Mouse (Mus musculus): ENCODE data around the gene Fam240a. TPM values are rescaled to one million over a fixed set of nuclear protein-coding genes. Genes with fewer than 3 reads are reported as not detected.

The Fam240a gene
- not detected in 2 replicates for polyA plus RNA-seq (2015; fragmentation: Nextera tagmentation; extraction: Ambion mirVana)

DNA sequence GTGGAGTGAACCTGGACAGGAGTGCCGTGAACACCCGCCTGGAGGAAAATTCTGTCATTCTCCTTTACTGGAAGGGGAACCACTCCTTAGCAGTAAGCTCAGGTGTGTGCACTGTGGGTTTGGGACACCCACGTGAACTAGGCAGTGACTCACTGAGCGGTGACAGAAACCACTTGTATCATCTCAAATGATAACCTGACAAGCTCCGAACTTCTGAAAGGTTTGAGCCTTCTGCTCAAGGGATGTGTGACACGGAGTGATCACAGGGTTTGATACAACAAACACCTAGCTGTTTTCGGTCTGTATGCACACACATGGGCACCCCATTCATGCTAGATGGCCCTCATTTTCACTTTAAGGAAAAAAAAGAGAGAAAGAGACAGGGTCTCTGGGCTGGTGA, at the start of gene Fam240a:
Gene Fam240a, minus strand, starts transcription at position 76 of the 400 bp plus-strand sequence.
- no peak within 1 kb of the TSS for H3K27ac ChIP-seq (replicated peaks)
- H3K4me1 ChIP-seq: no peaks in the 10 kb centered on the region
- H3K4me2 ChIP-seq: no peak within 1 kb of the TSS
- no peak within 1 kb of the TSS for H3K4me3 ChIP-seq (replicated peaks)
- H3K9me3 ChIP-seq (replicated peaks): no peaks in the 10 kb centered on the region
- no peaks in the 10 kb centered on the region for H3K27me3 ChIP-seq (replicated peaks)
- H3K36me3 ChIP-seq: no peaks in the 10 kb centered on the region
- WGBS: 95% methylated on average over 7 of the region's 7 CpGs
- H3K9ac ChIP-seq (replicated peaks): no peak within 1 kb of the TSS
- no peak for ATAC-seq (ENCODE audit: low FRiP score)

DNA sequence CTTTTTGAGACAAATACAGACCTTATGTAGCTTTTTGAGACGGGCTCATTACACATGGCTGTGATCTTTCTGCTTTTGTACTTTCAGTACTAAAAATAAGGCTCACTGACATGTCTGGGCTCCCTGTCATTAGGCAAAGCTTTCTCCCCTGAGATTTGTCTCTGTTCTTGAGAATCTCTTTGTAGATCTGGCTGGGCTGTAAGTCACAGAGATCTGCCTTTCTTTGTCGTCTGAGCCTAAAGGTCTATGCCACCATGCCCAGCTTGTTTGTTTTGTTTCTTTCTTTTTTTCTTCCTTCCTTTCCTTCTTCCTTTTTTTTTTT, 49.2 kb upstream of the Fam240a start:
- no peak for ATAC-seq (ENCODE audit: low FRiP score)
- H3K9ac ChIP-seq (replicated peaks): no peak overlapping the region
- H3K4me2 ChIP-seq: no peak overlapping the region
- no peaks in the 10 kb centered on the region for H3K9me3 ChIP-seq (replicated peaks)
- no peak overlapping the region for H3K27ac ChIP-seq (replicated peaks)
- no peaks in the 10 kb centered on the region for H3K36me3 ChIP-seq
- 71% methylated on average over 2 of the region's 2 CpGs for WGBS
- no peaks in the 10 kb centered on the region for H3K4me1 ChIP-seq
- H3K27me3 ChIP-seq (replicated peaks): no peaks in the 10 kb centered on the region
- H3K4me3 ChIP-seq (replicated peaks): no peak overlapping the region

DNA sequence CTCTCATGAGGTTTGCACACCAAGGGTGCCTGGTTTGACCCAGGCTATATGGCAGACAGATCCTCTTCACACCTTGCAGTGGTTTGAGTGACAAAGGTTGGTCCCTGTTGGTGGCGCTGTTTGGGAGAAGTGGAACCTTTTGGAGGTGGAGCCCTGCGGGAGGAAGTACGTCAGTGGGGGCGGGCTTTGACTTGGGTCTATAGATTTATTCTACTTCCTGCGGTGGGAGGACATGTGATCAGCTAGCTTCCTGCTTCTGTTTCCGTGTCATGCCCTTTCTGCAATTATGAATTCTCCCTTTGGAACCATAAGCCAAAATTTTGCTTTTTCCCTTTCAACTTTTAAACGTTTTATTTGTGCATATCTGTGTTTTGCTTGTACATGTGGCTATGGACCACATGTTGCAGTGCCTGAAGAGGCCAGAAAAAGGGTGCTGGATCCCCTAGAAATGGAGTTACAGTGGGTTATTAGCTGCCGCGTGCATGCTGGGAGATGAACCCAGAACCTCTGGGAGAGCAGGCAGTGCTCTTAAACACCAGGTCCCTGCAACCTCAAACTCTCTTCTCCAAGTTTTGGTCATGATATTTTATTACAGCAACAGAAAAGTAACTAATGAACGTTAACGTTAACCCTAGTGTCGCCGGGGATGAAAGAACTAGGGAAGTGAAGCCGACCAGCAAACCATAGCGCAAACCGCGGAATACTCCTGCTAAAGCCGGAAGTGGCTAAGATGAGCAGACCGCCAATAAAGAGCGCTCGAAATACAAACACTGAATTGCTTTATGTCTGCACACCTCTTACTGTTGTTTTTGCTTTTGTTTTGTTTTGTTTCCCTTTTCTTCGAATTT, 48.6 kb upstream of the Fam240a start:
- Histone ChIP-seq H3K27ac (replicated peaks) (no peak overlapping the region), H3K4me1 (no peaks in the 10 kb centered on the region), H3K4me2 (no peak overlapping the region), H3K9me3 (replicated peaks) (no peaks in the 10 kb centered on the region), H3K4me3 (replicated peaks) (no peak overlapping the region), H3K9ac (replicated peaks) (no peak overlapping the region), H3K36me3 (no peaks in the 10 kb centered on the region), H3K27me3 (replicated peaks) (no peaks in the 10 kb centered on the region)
- WGBS: 91% methylated on average over 22 of the region's 22 CpGs
- ATAC-seq (ENCODE audit: low FRiP score): no peak

DNA sequence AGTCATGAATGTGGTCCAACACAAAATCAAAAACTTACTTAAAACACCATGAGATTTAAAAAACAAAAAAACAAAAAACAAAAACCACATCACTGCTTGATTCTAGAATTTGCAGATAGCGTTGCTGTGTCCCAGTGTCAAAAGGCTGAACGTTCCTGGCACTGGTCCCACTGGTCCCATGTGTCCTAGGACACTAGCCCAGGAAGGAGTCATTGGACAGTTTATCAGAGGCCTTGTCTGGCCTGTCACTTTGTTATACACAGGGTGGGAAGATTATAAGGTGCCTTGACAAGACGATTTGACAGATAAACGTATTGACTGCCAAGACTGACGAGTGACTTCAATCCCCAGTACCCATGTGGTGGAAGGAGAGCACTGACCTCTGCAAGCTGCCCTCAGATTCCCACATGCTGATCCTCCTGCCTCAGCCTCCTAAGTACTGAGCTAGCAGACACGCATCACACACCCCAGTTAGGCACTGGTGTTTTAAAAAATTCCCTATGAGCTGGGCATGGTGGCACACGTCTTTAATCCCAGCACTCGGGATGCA, 47.0 kb upstream of the Fam240a start:
- ATAC-seq (ENCODE audit: low FRiP score): no peak
- 91% methylated on average over 8 of the region's 8 CpGs for WGBS
- Histone ChIP-seq H3K9ac (replicated peaks) (no peak overlapping the region), H3K4me2 (no peak overlapping the region), H3K36me3 (no peaks in the 10 kb centered on the region), H3K4me1 (no peaks in the 10 kb centered on the region), H3K27me3 (replicated peaks) (no peaks in the 10 kb centered on the region), H3K27ac (replicated peaks) (no peak overlapping the region), H3K4me3 (replicated peaks) (no peak overlapping the region), H3K9me3 (replicated peaks) (no peaks in the 10 kb centered on the region)

DNA sequence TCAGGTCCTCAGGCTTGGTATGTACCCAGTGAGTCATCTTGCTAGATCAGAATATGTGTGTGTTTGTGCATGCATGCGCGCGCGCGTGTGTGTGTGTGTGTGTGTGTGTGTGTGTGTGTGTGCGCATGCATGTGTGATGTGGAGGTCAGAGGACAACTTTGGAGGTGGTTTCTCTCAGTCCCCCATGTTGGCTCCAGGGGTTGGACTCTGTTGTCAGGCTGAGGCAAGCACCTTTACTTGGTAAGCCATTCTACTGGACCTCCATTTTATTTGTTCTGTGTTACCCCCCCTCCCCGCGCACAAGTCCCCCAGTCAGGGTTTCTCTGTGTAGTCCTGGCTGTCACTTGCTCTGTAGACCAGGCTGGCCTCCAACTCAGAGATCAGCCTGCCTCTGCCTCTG, 44.7 kb upstream of the Fam240a start:
- H3K27me3 ChIP-seq (replicated peaks): no peaks in the 10 kb centered on the region
- 100% methylated on average over 8 of the region's 8 CpGs for WGBS
- no peaks in the 10 kb centered on the region for H3K9me3 ChIP-seq (replicated peaks)
- no peak overlapping the region for H3K4me2 ChIP-seq
- no peak overlapping the region for H3K4me3 ChIP-seq (replicated peaks)
- H3K9ac ChIP-seq (replicated peaks): no peak overlapping the region
- H3K27ac ChIP-seq (replicated peaks): no peak overlapping the region
- H3K36me3 ChIP-seq: no peaks in the 10 kb centered on the region
- ATAC-seq (ENCODE audit: low FRiP score): no peak
- no peaks in the 10 kb centered on the region for H3K4me1 ChIP-seq

DNA sequence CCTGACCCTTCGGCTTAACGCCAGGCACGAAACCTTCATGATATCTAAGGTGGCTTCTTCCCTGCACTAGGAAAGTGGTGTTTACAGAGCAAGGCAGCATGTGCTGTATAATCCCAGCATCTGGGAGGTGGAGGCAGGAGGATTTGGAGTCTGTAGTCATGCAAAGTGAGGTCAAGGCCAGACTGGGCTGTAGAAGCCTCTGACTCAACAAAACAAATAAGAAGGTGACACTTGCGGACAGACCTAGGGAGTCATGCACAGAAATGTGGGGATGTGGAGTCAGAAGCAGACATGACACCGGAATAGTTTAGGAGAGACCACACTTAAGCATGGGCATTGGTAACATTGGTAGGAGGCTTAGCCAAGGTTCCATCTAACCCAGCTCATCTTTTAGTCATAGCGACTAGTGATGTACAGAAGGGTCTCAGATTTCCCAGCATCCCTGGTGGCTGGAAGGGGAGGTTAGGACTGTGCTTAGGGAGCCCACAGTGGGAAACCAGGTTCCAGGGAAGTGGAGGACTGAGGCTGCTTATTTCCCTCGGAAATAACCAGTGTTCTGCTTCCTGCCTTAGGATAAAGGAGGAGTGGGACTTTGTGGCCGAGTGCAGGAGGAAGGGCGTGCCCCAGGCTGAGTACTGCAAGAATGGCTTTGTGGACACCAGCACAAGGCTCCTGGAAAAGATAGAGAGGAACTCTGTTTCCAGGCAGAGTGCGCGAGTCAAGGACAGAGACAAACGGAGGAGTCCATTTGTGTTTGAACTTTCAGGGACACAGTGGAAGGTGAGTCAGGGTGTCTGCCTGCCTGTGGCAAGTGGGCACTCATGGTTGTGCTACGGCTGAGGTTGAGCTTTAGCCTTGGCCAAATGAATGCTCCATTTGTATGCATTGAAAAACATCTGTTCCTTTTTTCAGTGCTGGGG, 43.8 kb upstream of the Fam240a start:
- H3K27me3 ChIP-seq (replicated peaks): 0 out of 2 replicates have a peak, but pooled peaks cover 5% of the 10 kb centered on the region
- no peak overlapping the region for H3K9ac ChIP-seq (replicated peaks)
- H3K36me3 ChIP-seq: no peaks in the 10 kb centered on the region
- no peaks in the 10 kb centered on the region for H3K9me3 ChIP-seq (replicated peaks)
- no peak overlapping the region for H3K4me3 ChIP-seq (replicated peaks)
- H3K27ac ChIP-seq (replicated peaks): no peak overlapping the region
- H3K4me1 ChIP-seq: no peaks in the 10 kb centered on the region
- 85% methylated on average over 13 of the region's 13 CpGs for whole genome bisulfite sequencing
- no peak overlapping the region for H3K4me2 ChIP-seq
- ATAC-seq (ENCODE audit: low FRiP score): no peak

DNA sequence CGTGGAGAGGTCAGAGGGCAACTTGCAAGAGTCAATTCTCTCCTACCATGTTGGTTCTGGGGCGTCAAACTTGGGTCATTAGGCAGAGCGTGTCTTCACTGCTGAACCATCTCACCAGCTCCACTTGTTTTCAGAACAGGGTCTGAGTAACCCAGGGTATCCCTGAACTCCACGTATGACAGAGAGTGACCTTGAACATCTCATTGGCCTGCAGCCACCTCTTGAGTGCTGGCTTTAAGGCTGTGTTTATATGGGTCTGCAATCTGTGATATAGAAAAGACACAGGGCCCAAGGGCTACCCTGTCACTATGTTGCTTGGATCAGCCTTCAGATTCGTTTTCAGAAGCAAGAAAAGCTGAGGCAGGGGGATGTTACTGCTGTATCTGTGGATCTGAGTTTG, 43.0 kb upstream of the Fam240a start:
- Histone ChIP-seq H3K4me3 (replicated peaks) (no peak overlapping the region), H3K9me3 (replicated peaks) (no peaks in the 10 kb centered on the region), H3K4me2 (no peak overlapping the region), H3K9ac (replicated peaks) (no peak overlapping the region), H3K36me3 (no peaks in the 10 kb centered on the region), H3K27me3 (replicated peaks) (0 out of 2 replicates have a peak, but pooled peaks cover 5% of the 10 kb centered on the region), H3K4me1 (no peaks in the 10 kb centered on the region), H3K27ac (replicated peaks) (no peak overlapping the region)
- ATAC-seq (ENCODE audit: low FRiP score): no peak
- 83% methylated on average over 5 of the region's 5 CpGs for WGBS

DNA sequence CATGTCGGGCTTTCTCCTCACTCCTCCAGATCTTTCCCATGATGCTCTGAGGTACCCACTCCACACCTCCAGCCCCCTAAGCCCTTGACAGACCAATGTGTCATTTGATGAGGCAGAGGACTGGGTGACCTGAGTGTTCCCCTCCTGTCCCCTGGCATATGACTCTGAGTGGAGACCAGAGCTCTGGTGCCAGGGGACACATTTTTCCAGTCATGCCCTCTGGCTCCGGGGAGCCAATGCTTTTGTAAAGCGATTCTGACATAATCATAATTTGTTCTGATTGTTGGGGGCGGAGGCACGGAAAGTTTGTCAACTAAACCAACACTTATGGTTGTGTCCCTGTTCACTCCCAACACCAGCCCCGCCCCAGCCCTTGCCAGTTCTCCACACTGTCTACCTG, 39.3 kb upstream of the Fam240a start:
- Histone ChIP-seq H3K4me3 (replicated peaks) (no peak overlapping the region), H3K4me1 (peaks cover 12% of the 10 kb centered on the region), H3K9ac (replicated peaks) (no peak overlapping the region), H3K27me3 (replicated peaks) (0 out of 2 replicates have a peak, but pooled peaks cover 7% of the 10 kb centered on the region), H3K36me3 (no peaks in the 10 kb centered on the region), H3K4me2 (no peak overlapping the region), H3K9me3 (replicated peaks) (no peaks in the 10 kb centered on the region), H3K27ac (replicated peaks) (no peak overlapping the region)
- WGBS: 85% methylated on average over 6 of the region's 6 CpGs
- ATAC-seq (ENCODE audit: low FRiP score): no peak

DNA sequence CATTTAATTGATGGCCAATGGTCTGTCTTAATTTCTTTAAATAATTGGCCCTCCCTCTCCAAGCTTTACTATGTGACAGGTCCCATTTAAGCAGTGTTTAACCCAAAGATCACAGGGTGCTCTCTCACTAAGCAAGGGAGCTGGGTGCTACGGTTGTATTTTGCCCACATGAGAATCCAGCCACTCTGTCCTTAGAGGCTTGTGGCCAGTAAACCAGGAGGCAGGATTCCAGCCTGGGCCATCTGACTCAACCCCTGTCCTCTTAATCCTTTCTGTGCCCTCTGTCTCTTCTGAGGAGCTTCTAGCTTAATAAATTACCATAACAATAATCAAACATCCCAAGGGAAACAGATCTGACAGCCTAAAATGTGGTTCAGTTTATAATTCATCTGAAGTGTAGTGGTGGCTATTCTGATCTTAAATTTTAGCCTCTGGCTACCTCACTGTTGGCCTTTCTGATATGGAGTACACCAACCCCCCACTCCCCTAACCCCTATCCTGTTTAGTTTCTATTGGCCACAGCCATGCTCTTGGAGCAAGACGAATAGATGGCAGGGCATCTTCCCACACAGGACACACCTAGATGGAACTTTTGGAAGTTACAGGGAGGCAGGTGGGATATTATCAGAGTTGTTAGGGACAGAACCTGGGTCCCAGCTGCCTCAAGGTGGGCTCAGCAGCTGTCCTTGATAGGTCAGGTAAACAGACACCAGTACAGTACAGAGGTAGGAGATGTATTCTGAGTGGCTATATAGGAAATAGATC, 38.2 kb upstream of the Fam240a start:
- no peak overlapping the region for H3K4me3 ChIP-seq (replicated peaks)
- H3K4me1 ChIP-seq: peaks cover 12% of the 10 kb centered on the region
- 0 out of 2 replicates have a peak, but pooled peaks cover 7% of the 10 kb centered on the region for H3K27me3 ChIP-seq (replicated peaks)
- 0 out of 2 replicates have a peak, but pooled peaks have one; percentile 3 for ATAC-seq (ENCODE audit: low FRiP score)
- no peaks in the 10 kb centered on the region for H3K36me3 ChIP-seq
- 49% methylated on average over 2 of the region's 2 CpGs for WGBS
- peak overlapping the region; percentile 86; the same call in 1 of the 2 replicates for H3K27ac ChIP-seq (replicated peaks)
- H3K4me2 ChIP-seq: peak overlapping the region; percentile 94
- H3K9me3 ChIP-seq (replicated peaks): no peaks in the 10 kb centered on the region
- H3K9ac ChIP-seq (replicated peaks): no peak overlapping the region

DNA sequence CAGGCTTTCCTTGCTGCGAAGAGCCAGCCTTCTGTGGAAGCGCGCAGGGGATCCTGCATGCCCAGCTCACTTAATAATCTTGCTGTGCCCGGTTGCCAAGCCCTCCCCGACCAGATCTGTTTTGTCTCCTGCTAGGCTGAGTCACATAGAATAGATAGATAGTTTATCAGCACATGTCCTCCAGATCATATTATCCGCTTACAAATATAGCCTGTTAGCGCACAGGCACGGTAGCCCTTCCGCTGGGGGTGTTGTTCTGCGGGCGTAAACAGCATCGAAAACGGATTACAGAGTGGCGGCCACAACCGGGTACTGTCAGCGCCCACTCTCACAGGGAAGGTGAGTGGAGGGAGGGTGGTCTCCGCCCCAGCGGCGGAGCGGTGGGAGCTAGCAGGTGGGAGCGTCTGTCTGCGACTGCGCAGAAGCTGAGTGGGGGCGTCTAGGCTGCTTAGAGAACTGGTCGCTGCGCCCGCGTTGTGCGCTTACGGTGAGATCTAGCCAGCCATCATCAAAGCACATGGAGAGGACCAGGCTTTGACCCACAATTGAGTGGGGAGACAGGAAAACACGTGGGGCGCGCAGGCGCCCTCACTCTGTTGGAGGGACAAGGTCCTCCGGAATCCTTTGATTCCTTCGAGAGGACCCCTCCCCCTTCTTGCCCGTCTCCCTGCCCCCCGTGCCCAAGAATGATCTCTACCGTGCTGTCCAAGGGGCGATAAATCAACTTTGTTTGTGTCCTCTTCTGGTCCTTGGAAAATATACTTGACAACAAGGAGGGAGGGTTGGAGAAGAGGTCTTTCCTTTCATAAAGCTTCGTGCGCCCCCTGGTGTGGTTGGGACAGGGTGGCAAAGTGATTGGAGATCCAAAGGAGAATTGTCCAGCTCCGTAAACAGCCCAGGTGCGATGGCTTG, 37.1 kb upstream of the Fam240a start:
- Histone ChIP-seq H3K9me3 (replicated peaks) (no peaks in the 10 kb centered on the region), H3K27me3 (replicated peaks) (0 out of 2 replicates have a peak, but pooled peaks cover 7% of the 10 kb centered on the region), H3K4me3 (replicated peaks) (peak overlapping the region; percentile 48), H3K36me3 (no peaks in the 10 kb centered on the region), H3K4me1 (peaks cover 12% of the 10 kb centered on the region), H3K27ac (replicated peaks) (peak overlapping the region; percentile 86), H3K9ac (replicated peaks) (peak overlapping the region; percentile 59), H3K4me2 (peak overlapping the region; percentile 94)
- peak; percentile 91 for ATAC-seq (ENCODE audit: low FRiP score)
- under 1% methylated on average over 44 of the region's 44 CpGs for WGBS

All from neural tube, embryonic 15.5 days (tissue).